Mouse (Mus musculus) embryo, embryonic 10 days (tissue): ENCODE results near the gene Fgd6.

Experiments
- DNase-seq: peaks from one replicate; pipeline ENCODE4 v3.0.0-alpha.2; 2015; ENCODE audit warnings: low spot score

Fgd6 gene

GRCm38 (mm10) chr10:94045301-94045700 is 9.5 kb downstream of the Fgd6 start:
- DNase-seq = no peak

DNA sequence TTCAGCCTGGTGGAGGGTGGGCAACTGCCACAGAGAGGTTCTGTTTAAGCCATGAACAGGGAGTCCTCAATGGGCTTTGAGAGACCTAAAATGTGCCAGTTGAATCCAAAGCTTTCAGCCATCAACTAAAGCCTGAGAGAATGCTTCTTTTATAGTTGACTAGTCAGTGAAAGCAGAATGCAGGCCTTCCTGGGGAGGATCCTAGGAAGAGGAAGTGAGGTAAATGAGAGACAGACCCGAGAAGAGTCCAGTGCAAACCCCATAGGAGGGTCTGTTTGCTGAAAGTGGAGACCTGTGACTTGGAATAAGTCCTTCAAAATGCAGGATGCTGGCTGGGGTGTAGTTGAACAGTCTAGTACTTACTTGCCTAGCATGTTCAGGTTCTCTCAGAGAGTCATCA is 11.2 kb downstream of the Fgd6 start:
- no peak for DNase-seq

- DNase-seq = no peak
These were observed 12.2 kb downstream of the Fgd6 start for GRCm38 (mm10) chr10:94047845-94048559.

DNA sequence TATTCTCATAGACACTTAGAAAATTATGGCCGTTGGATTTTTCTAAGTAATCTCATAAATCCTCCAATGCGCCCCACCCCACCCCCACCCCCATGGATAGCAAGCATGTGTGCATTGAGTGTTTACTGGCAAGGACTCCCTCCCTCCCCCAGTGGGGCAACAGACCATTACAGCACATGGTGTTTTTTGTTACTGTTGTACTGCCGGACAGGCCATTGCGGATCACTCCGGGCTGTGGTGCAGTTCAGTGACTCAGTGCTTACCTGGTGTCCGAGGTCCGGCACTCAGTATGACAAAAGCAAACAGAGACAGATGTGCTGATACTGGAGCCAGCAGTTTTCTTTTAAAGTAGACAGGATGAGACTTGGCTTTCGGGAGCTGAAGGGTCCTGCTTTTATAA is 13.3 kb downstream of the Fgd6 start:
- DNase-seq = no peak

DNA sequence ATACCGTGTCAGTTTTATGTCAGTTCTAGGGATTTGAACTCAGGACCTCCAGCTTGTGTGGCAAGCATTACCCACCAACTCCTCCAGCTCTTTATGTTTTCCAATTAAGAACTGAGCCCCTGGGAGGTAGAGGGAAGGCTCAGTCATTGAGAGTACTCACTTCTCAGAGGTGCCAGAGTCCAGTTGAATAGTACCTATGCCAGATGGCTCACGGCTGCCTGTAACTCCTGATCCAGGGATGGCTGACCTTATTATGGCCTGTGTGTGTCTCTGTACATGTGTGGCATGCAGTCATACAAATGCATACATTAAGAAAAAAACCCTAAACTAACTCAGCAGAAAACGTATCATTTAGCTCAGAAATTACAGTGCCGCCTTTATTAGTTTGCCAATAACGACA is 14.9 kb downstream of the Fgd6 start:
- no peak for DNase-seq

DNA sequence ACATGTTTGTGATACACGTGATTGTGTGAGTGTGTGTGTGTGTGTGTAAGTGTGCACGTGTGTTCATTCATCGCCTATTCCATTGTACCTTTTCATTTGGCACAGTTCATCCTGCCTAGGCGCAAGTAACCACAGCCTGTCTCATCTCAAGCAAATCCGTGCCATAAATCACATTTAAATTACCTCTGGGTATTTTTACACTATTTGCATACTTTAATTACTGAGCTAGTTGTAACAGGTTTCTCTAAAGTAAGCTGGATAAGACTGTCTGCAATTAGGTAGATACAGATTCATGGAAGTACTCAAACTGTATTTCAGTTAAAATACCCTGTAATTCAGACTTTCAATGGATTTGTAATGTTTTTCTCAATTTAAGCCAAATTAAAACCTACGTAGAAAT is 20.7 kb downstream of the Fgd6 start:
- DNase-seq = no peak

- no peak for DNase-seq
These were observed 23.8 kb downstream of the Fgd6 start for GRCm38 (mm10) chr10:94059618-94060055.

GRCm38 (mm10) chr10:94060190-94060589 is 24.4 kb downstream of the Fgd6 start:
- DNase-seq = no peak

DNA sequence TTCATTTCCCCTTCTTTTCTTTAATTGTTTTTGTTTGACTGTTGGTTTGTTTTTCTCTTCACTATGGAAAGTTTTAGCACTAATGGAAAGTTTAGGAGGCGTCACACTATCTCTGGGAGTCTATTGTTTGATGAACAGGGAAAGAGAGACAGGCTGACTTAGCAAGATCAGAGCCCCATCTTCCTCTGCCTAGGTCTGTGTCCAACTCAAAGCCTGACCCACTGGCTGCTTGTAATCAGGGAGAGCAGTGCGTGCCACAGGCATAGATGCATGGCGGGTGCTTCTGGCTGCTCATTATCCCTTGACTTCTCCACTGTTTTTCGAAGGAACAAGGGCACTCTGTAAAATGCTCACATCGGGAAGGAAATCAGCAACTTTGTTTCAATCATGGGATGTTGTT is 26.6 kb downstream of the Fgd6 start:
- no peak for DNase-seq

GRCm38 (mm10) chr10:94066896-94067295 is 31.1 kb downstream of the Fgd6 start:
- no peak for DNase-seq

DNA sequence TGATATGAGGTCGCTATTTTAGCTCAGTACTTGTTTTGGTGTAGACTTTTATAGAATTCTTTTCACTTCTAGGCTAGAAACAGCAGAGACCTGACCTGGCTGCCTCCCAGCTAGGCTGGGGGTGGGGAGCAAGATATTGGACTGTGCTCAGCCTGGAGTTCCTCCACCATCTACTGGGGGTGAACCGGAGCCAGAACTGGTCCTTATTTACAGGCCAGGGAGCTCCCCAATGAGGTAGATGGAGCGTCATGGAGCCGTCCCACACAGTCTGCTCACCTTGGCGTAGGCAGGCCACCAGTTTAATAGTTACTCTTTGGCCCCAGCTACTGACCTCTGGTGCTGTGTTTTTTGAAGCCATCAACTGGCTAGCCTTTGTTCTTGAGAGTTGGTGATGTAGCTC is 32.9 kb downstream of the Fgd6 start:
- no peak for DNase-seq

- no peak for DNase-seq
These were observed 35.8 kb downstream of the Fgd6 start for GRCm38 (mm10) chr10:94071641-94072040.

DNA sequence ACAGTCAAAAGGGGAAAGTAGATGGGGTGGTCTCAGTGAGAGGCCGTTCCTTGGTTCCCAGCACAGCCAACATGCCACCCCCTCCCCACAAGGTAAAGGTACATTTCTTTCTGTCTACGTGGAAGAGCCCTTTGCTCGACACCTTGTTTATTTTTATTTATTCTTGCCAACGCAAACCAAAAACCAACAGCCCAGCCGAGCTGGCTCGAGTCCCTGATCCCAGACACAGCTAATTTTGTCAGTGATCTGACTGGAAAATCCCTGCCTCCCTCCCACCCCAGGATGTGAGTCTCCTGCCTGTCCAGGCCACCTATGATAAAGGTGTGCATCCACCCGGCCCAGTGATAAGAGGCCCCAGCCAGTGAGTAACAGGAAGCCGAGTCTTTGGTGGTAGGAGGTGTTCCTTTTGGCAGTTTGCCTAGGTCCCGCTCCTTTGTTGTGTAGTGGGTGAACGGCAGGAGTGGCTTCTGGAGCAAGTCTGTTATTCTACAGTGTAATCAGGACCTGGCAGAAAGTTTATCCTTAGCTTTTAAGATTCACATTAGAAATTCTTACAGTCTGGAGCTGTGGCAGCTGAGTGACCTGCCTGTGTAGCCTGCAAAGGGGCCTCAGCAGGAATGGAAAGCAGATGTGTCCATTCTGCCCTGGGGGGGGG is 36.6 kb downstream of the Fgd6 start:
- DNase-seq = no peak

DNA sequence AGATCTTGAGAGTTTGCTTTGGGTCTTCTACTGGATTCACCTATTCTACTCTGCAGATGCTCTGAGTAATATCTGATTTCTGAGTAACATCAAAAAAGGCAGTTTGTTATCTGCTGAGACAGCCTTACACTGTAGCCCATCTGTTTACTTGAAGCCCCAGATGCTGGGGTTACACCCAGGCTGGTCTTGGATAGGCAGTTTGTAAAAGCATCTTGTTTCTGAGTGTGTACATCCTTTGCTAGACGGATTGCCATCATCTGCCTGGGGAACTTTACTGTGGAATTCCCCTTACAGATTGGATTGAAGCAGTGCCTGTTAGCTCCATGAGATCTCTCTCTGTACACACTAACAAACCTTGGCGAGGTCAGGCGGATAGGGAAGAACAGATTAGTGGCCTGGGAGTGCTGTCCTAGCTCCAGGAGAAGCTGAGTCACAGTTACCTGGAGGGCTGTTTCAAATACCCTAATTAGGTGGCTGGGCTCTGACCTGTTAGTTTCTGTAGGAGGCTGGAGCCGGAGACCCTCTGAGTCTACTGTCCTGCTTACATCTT is 37.2 kb downstream of the Fgd6 start:
- DNase-seq = no peak

DNA sequence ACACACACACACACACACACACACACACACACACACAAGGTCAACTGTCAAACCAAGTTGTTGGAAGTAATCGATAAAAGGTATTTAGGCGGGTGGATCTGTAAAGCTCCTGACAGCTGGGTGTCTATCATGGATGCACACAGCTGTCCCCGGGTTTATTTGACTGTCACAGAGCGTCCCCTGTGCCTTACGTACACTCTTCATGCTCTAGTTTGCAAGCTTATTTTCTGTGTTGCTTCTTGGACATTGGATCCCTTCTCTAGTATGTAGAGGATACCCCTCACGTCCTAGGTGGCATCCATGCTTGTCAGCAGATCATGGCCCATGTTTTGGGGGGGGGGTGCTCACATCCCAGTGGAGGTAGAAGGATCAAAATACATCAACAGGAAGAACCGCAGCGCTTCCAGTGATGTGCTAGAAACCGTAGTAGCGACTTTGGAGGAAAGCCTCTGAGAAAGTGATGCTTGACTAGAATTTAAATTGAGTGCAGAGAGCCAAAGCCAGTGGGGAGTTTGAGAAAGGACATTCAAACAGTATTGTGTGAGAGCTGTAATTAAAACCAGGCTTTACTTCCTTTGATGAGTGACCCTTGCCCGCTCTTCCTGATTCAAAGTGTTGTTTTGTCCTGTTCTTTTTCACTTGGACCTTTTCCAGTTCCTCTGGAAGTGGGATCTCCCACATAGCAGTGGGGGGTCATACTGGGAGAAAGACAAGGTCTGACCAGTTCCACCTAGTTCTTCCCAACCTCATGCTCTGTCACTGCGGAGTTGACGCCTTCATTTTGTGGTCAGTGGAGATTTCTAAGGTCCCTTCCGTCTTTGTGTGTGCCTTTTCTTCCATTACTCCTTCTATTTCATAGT is 41.4 kb downstream of the Fgd6 start:
- DNase-seq = peak; percentile 34

DNA sequence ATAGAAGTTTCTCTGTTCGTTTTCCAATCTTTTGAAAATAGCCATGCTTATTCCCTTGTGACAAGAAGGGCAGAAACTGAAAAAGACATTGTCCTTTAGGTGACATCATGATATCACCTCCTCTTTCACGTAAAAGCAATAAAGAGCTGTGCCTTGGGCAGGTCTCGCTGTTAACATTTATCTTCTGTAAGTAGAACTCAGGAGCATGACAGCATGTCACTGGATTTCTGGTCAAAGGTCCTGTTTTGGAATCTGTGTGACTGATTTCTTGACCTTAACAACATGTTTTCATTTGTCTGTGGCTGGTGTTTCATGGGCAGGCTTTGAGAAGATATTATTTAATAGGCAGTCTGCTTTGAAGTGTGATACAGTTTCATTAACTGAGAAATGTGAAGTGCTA is 44.9 kb downstream of the Fgd6 start:
- no peak for DNase-seq

DNA sequence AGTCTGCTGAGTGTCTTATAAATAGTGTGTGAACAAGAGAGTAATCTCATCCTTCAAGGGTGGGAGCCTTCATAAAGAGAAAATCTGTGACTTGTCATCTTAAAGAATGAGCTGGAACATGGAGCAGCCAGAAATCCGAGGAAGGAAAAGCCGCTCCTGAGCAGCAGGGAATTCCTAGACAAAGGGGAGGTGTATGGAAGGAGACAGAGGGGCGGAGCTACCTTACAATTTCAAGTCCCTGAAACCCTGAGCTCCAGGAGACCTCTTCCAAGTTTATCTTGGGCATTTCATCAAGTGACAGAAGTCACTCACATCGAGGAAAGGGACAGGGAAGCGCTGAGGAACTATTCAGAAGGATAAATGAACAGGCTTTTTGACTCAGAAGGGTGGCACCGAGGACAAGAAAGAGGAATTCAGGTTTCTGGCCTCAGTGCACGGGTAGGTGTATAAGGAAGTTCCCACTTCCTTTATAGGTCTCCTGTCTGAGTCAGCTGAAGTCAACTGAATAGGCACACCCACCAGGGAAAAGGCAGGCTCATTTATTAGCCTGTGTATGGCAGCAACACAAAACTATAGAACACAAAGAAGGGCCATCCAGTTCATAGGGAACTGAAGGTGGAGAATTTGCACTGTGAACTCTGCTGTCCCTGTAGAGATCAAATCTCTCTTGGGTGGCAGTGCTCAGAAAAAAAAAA is 46.4 kb downstream of the Fgd6 start:
- DNase-seq = no peak

DNA sequence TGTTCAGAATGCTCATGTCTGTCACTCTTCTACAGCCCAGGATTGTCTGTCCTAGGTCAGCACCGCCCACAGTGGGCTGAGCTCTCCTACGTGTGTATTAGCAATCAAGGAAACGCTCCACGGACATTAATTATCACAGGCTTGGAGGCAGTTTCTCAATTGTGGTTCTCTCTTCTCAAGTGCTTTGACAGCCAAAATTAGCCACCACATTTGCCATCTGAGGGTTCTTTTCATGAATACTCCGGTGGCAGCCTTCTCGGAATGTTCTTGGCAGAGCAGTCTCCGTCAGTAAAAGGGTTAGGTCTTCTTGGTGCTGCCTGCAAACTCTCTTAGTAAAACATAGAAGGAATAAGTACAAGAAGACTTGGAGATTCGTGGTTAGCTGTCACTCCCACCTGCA is 50.5 kb downstream of the Fgd6 start:
- DNase-seq = no peak

DNA sequence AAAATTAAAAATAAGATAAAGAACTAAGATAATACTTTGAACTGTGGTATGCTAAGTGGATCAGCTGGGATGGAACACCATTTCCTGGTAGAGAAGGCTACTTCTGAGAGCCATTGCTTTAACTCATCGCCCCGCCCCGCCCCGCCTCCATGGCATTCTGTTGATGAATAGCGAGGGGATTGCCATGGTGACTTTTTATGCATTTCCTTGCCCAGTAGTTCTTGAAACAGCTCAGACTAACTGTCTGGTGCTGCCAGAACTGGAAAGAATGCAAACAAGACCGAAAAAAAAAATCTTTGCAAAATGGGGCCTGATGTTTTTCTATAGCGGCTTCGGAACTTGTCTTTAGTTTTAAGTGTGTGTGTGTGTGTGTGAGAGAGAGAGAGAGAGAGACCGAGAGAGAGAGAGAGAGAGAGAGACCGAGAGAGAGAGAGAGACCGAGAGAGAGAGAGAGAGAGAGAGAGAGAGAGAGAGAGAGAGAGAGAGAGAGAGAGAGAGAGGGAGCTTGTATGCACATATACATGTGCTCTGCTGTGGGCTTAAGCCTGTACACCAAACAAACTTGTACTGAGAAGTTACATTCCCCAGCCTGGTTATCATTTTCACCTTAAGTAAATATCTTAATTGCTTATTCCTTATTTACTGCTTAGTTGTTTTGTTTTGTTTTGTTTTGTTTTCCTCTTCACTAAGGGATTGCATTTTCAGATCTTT is 51.7 kb downstream of the Fgd6 start:
- no peak for DNase-seq

- DNase-seq = no peak
These were observed 54.2 kb downstream of the Fgd6 start for GRCm38 (mm10) chr10:94090032-94090431.

DNA sequence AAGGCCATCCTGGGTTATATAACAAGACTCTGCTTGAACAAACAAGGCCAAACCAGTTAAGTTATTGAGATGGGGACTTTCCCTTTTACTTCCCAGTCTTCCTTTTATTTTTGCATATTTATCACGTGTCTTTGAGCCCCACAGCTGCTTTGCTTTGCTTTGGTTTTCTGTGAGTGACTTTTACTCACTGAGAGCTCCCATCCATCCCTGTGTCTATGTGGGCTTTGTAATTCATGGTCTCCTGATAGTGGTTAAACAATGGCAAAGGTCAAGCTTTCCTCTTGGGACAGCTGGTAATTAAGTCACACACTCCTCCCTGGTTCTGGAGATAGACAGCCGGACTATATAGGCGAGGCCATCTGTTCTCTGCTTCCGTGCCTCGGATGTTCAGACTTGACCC is 57.7 kb downstream of the Fgd6 start:
- peak; percentile 66 for DNase-seq
